Mouse (Mus musculus) ES-E14 (cell line): Measurements from ENCODE around the gene Cort.

Experiments used
- CHD2 ChIP-seq: IDR thresholded peaks from 2 replicates; pipeline ENCODE4 v1.6.1; 2014; ENCODE audit warnings: mild to moderate bottlenecking, low read depth, low read length, inconsistent platforms
- HCFC1 ChIP-seq: IDR thresholded peaks from 2 replicates; pipeline ENCODE4 v1.6.1; 2012; ENCODE audit warnings: low read length, inconsistent platforms, borderline replicate concordance; ENCODE audit not compliant: insufficient read depth
- MAFK ChIP-seq: IDR thresholded peaks from 2 replicates; pipeline ENCODE4 v1.6.1; 2014; ENCODE audit warnings: mild to moderate bottlenecking, low read depth, low read length, inconsistent platforms; ENCODE audit not compliant: insufficient read depth
- ZC3H11A ChIP-seq: IDR thresholded peaks from 2 replicates; pipeline ENCODE4 v1.6.1; 2012; ENCODE audit warnings: low read depth, mild to moderate bottlenecking, inconsistent platforms, low read length, borderline replicate concordance
- ZNF384 ChIP-seq: IDR thresholded peaks from 2 replicates; pipeline ENCODE4 v1.6.1; 2012; ENCODE audit warnings: low read depth, low read length, inconsistent platforms

- TF ChIP-seq ZNF384: 0 out of 2 replicates have a peak, but pooled peaks have one; percentile 4
- TF ChIP-seq MAFK: no peak
- TF ChIP-seq HCFC1: peak; percentile 100
- TF ChIP-seq ZC3H11A: no peak
- peak; percentile 99 for TF ChIP-seq CHD2
Measured at GRCm38 (mm10) chr4:149103875-149104561, 22.5 kb downstream of the Cort start, which contains the start of gene Dffa.
